21 mouse cellular contexts compared by ENCODE assay signal in genomic region chr1:135493862-135494261, GRCm38 (mm10).
"Had no signal": no experiment of that assay in that cellular context is flagged by ENCODE, and none has a peak within 500 bp of the region (broad histone marks: within the 10 kb centered on the region; RNA-seq: fewer than 3 reads in every experiment).

No protein-coding gene starts in this region.

- H3K9ac ChIP-seq: hindbrain, embryonic 13.5 days; hindbrain, embryonic 15.5 days; limb, embryonic 12.5 days; liver, embryonic 13.5 days; liver, embryonic 15.5 days had no signal

- DNase-seq: gastrocnemius, postnatal 14 days; gastrocnemius, postnatal 36 days; heart, postnatal 36 days; kidney, adult 18-20 months; kidney, adult 8-10 months; kidney, postnatal 10 days; kidney, postnatal 25 days; kidney, postnatal 4 days; liver; liver, embryonic 13.5 days had no signal

- H3K4me3 ChIP-seq: heart, embryonic 10.5 days; hindbrain, embryonic 13.5 days; hindbrain, embryonic 15.5 days; layer of hippocampus, adult 2 months; left cerebral cortex, adult 2 months; limb, embryonic 10.5 days; limb, embryonic 12.5 days; liver, embryonic 13.5 days; liver, embryonic 15.5 days had no signal

- H3K27ac ChIP-seq: heart, embryonic 10.5 days; hindbrain, embryonic 13.5 days; hindbrain, embryonic 15.5 days; hindbrain, postnatal 0 days; layer of hippocampus, adult 2 months; left cerebral cortex, adult 2 months; limb, embryonic 10.5 days; limb, embryonic 12.5 days; liver, embryonic 13.5 days; liver, embryonic 15.5 days had no signal

- H3K4me1 ChIP-seq: liver, embryonic 13.5 days had no signal

- H3K9me3 ChIP-seq: heart, embryonic 10.5 days; hindbrain, embryonic 13.5 days; hindbrain, embryonic 15.5 days; limb, embryonic 10.5 days; limb, embryonic 12.5 days; liver, embryonic 13.5 days; liver, embryonic 15.5 days had no signal

- H3K27me3 ChIP-seq: hindbrain, embryonic 13.5 days; hindbrain, embryonic 15.5 days; limb, embryonic 12.5 days; liver, embryonic 13.5 days; liver, embryonic 15.5 days had no signal

- H3K36me3 ChIP-seq: hindbrain, embryonic 13.5 days; hindbrain, embryonic 15.5 days; limb, embryonic 10.5 days; limb, embryonic 12.5 days; liver, embryonic 13.5 days; liver, embryonic 15.5 days had no signal

- H3K4me2 ChIP-seq: hindbrain, embryonic 13.5 days; hindbrain, embryonic 15.5 days; limb, embryonic 12.5 days; liver, embryonic 11.5 days; liver, embryonic 13.5 days; liver, embryonic 15.5 days had no signal

- ATAC-seq: hindbrain, postnatal 0 days; intestine, embryonic 16.5 days had no signal
